Mouse (Mus musculus): Measurements from ENCODE around the gene Slc30a2. TPM values are rescaled to one million over a fixed set of nuclear protein-coding genes. Genes with fewer than 3 reads are reported as not detected.
"Not testable (repeated sequence)": the region's sequence is repeated elsewhere in the genome, so short reads cannot be mapped to it uniquely, and the experiment has no call there.

Slc30a2 gene
- polyA plus RNA-seq, 1 experiment from 2014 or later = 0.11 TPM

- Histone ChIP-seq H3K4me3 (no peak overlapping the region), H3K27me3 (replicated peaks) (no peaks in the 10 kb centered on the region), H3K4me2 (peak overlapping the region; percentile 74), H3K9ac (peak overlapping the region; percentile 67), H3K4me1 (peaks cover 36% of the 10 kb centered on the region), H3K27ac (replicated peaks) (peak overlapping the region; percentile 67), H3K9me3 (no peaks in the 10 kb centered on the region), H3K36me3 (peaks cover 73% of the 10 kb centered on the region)
- 48% methylated on average over 5 of the region's 5 CpGs for WGBS
- ATAC-seq (ENCODE audit: extremely low read depth, insufficient number of reproducible peaks, low FRiP score, low TSS enrichment) = no peak
These were observed 23.3 kb upstream of the Slc30a2 start for GRCm38 (mm10) chr4:134319674-134320073.

GRCm38 (mm10) chr4:134321524-134321923, 21.5 kb upstream of the Slc30a2 start:
- no peak overlapping the region for H3K27ac ChIP-seq (replicated peaks)
- H3K9ac ChIP-seq = no peak overlapping the region
- no peaks in the 10 kb centered on the region for H3K27me3 ChIP-seq (replicated peaks)
- no peak for ATAC-seq (ENCODE audit: extremely low read depth, insufficient number of reproducible peaks, low FRiP score, low TSS enrichment)
- no peak overlapping the region for H3K4me2 ChIP-seq
- H3K4me1 ChIP-seq = peaks cover 34% of the 10 kb centered on the region
- H3K36me3 ChIP-seq = peaks cover 92% of the 10 kb centered on the region
- H3K4me3 ChIP-seq = no peak overlapping the region
- WGBS = 55% methylated on average over 3 of the region's 3 CpGs
- H3K9me3 ChIP-seq = no peaks in the 10 kb centered on the region

GRCm38 (mm10) chr4:134324655-134325054, 18.3 kb upstream of the Slc30a2 start:
- no peaks in the 10 kb centered on the region for H3K27me3 ChIP-seq (replicated peaks)
- peaks cover 91% of the 10 kb centered on the region for H3K36me3 ChIP-seq
- H3K4me2 ChIP-seq = no peak overlapping the region
- peaks cover 26% of the 10 kb centered on the region for H3K4me1 ChIP-seq
- WGBS = 36% methylated on average over 5 of the region's 5 CpGs
- no peak overlapping the region for H3K27ac ChIP-seq (replicated peaks)
- H3K4me3 ChIP-seq = no peak overlapping the region
- H3K9ac ChIP-seq = no peak overlapping the region
- no peaks in the 10 kb centered on the region for H3K9me3 ChIP-seq
- ATAC-seq (ENCODE audit: extremely low read depth, insufficient number of reproducible peaks, low FRiP score, low TSS enrichment) = no peak

GRCm38 (mm10) chr4:134326859-134327530, 16.0 kb upstream of the Slc30a2 start:
- Histone ChIP-seq H3K4me3 (no peak overlapping the region), H3K9ac (0 out of 2 replicates have a peak overlapping the region, but pooled peaks have one; percentile 29), H3K9me3 (no peaks in the 10 kb centered on the region), H3K4me1 (peaks cover 26% of the 10 kb centered on the region), H3K36me3 (peaks cover 73% of the 10 kb centered on the region), H3K27me3 (replicated peaks) (no peaks in the 10 kb centered on the region), H3K4me2 (no peak overlapping the region), H3K27ac (replicated peaks) (no peak overlapping the region)
- ATAC-seq (ENCODE audit: extremely low read depth, insufficient number of reproducible peaks, low FRiP score, low TSS enrichment) = no peak
- 58% methylated on average over 5 of the region's 5 CpGs for WGBS

- peaks cover 26% of the 10 kb centered on the region for H3K4me1 ChIP-seq
- no peaks in the 10 kb centered on the region for H3K27me3 ChIP-seq (replicated peaks)
- H3K9me3 ChIP-seq = no peaks in the 10 kb centered on the region
- H3K27ac ChIP-seq (replicated peaks) = no peak overlapping the region
- WGBS = 47% methylated on average over 8 of the region's 8 CpGs
- no peak overlapping the region for H3K4me2 ChIP-seq
- H3K36me3 ChIP-seq = peaks cover 61% of the 10 kb centered on the region
- H3K9ac ChIP-seq = no peak overlapping the region
- ATAC-seq (ENCODE audit: extremely low read depth, insufficient number of reproducible peaks, low FRiP score, low TSS enrichment) = no peak
- no peak overlapping the region for H3K4me3 ChIP-seq
These were observed 14.8 kb upstream of the Slc30a2 start for GRCm38 (mm10) chr4:134328151-134328550.

- Histone ChIP-seq H3K27me3 (replicated peaks) (no peaks in the 10 kb centered on the region), H3K9me3 (no peaks in the 10 kb centered on the region), H3K27ac (replicated peaks) (no peak overlapping the region), H3K36me3 (peaks cover 56% of the 10 kb centered on the region), H3K9ac (no peak overlapping the region), H3K4me3 (no peak overlapping the region), H3K4me1 (peaks cover 26% of the 10 kb centered on the region), H3K4me2 (no peak overlapping the region)
- ATAC-seq (ENCODE audit: extremely low read depth, insufficient number of reproducible peaks, low FRiP score, low TSS enrichment) = no peak
- 73% methylated on average over 8 of the region's 8 CpGs for WGBS
These were observed 14.1 kb upstream of the Slc30a2 start for GRCm38 (mm10) chr4:134328832-134329231.

- 0 out of 2 replicates have a peak overlapping the region, but pooled peaks have one; percentile 45 for H3K27ac ChIP-seq (replicated peaks)
- ATAC-seq (ENCODE audit: extremely low read depth, insufficient number of reproducible peaks, low FRiP score, low TSS enrichment) = no peak
- 57% methylated on average over 5 of the region's 5 CpGs for WGBS
These were observed 12.7 kb upstream of the Slc30a2 start for GRCm38 (mm10) chr4:134330281-134330680.

GRCm38 (mm10) chr4:134341231-134341630, 1.8 kb upstream of the Slc30a2 start:
- H3K4me1 ChIP-seq = peaks cover 14% of the 10 kb centered on the region
- H3K4me3 ChIP-seq; H3K9ac ChIP-seq; H3K36me3 ChIP-seq; H3K27ac ChIP-seq (replicated peaks); H3K4me2 ChIP-seq; H3K9me3 ChIP-seq; ATAC-seq (ENCODE audit: extremely low read depth, insufficient number of reproducible peaks, low FRiP score, low TSS enrichment): not testable (repeated sequence)
- 74% methylated on average over 6 of the region's 6 CpGs for WGBS
- H3K27me3 ChIP-seq (replicated peaks) = peaks cover 57% of the 10 kb centered on the region

More at GRCm38 (mm10) chr4:134330281-134330680, 12.7 kb upstream of the Slc30a2 start:
- H3K27me3 ChIP-seq (replicated peaks) = no peaks in the 10 kb centered on the region
- H3K36me3 ChIP-seq = peaks cover 41% of the 10 kb centered on the region
- H3K4me2 ChIP-seq = no peak overlapping the region
- H3K4me3 ChIP-seq = no peak overlapping the region
- no peak overlapping the region for H3K9ac ChIP-seq
- no peaks in the 10 kb centered on the region for H3K9me3 ChIP-seq
- H3K4me1 ChIP-seq = peaks cover 26% of the 10 kb centered on the region

GRCm38 (mm10) chr4:134342213-134342779, 685 bp upstream of the Slc30a2 start:
- Histone ChIP-seq H3K36me3 (no peaks in the 10 kb centered on the region), H3K4me2 (peak overlapping the region; percentile 69), H3K4me1 (peaks cover 14% of the 10 kb centered on the region), H3K4me3 (peak overlapping the region; percentile 49), H3K9me3 (peaks cover 2% of the 10 kb centered on the region; the same call in 1 of the 2 replicates), H3K9ac (no peak overlapping the region), H3K27ac (replicated peaks) (no peak overlapping the region), H3K27me3 (replicated peaks) (peaks cover 67% of the 10 kb centered on the region)
- ATAC-seq (ENCODE audit: extremely low read depth, insufficient number of reproducible peaks, low FRiP score, low TSS enrichment) = no peak
- 23% methylated on average over 11 of the region's 11 CpGs for WGBS

GRCm38 (mm10) chr4:134344620-134345019, 1.6 kb downstream of the Slc30a2 start:
- 50% methylated on average over 3 of the region's 3 CpGs for WGBS
- peaks cover 68% of the 10 kb centered on the region for H3K27me3 ChIP-seq (replicated peaks)

GRCm38 (mm10) chr4:134345802-134346201, 2.8 kb downstream of the Slc30a2 start:
- Histone ChIP-seq H3K9ac (no peak overlapping the region), H3K27ac (replicated peaks) (no peak overlapping the region), H3K36me3 (no peaks in the 10 kb centered on the region), H3K4me2 (no peak overlapping the region), H3K4me1 (peaks cover 23% of the 10 kb centered on the region), H3K27me3 (replicated peaks) (peaks cover 62% of the 10 kb centered on the region), H3K4me3 (no peak overlapping the region), H3K9me3 (no peaks in the 10 kb centered on the region)
- 89% methylated on average over 15 of the region's 15 CpGs for WGBS
- ATAC-seq (ENCODE audit: extremely low read depth, insufficient number of reproducible peaks, low FRiP score, low TSS enrichment) = no peak

More at GRCm38 (mm10) chr4:134344620-134345019, 1.6 kb downstream of the Slc30a2 start:
- H3K9ac ChIP-seq = no peak overlapping the region
- H3K4me3 ChIP-seq = no peak overlapping the region
- H3K4me2 ChIP-seq = no peak overlapping the region
- H3K9me3 ChIP-seq = no peaks in the 10 kb centered on the region
- H3K27ac ChIP-seq (replicated peaks) = no peak overlapping the region
- H3K36me3 ChIP-seq = no peaks in the 10 kb centered on the region
- no peak for ATAC-seq (ENCODE audit: extremely low read depth, insufficient number of reproducible peaks, low FRiP score, low TSS enrichment)
- H3K4me1 ChIP-seq = peaks cover 23% of the 10 kb centered on the region

- no peak overlapping the region for H3K4me3 ChIP-seq
- peaks cover 42% of the 10 kb centered on the region for H3K27me3 ChIP-seq (replicated peaks)
- WGBS = 54% methylated on average over 11 of the region's 11 CpGs
- H3K27ac ChIP-seq (replicated peaks) = no peak overlapping the region
- no peaks in the 10 kb centered on the region for H3K9me3 ChIP-seq
- ATAC-seq (ENCODE audit: extremely low read depth, insufficient number of reproducible peaks, low FRiP score, low TSS enrichment) = no peak
- peaks cover 35% of the 10 kb centered on the region for H3K4me1 ChIP-seq
- no peaks in the 10 kb centered on the region for H3K36me3 ChIP-seq
- H3K4me2 ChIP-seq = no peak overlapping the region
- H3K9ac ChIP-seq = no peak overlapping the region
These were observed 5.1 kb downstream of the Slc30a2 start for GRCm38 (mm10) chr4:134348078-134348477.

All from heart, embryonic 13.5 days (tissue).